Mouse (Mus musculus) frontal cortex, adult (tissue): ENCODE data around the gene Stfa3.
A peak's percentile ranks its signal among the peaks of the same experiment; 100 is the strongest.
"Not testable (repeated sequence)": the region's sequence is repeated elsewhere in the genome, so short reads cannot be mapped to it uniquely, and the experiment has no call there.

Experiments
- ATAC-seq: cut with Nextera tagmentation; 2 replicates; pipeline ENCODE4 v1.9.2; 2017; ENCODE audit warnings: mild to moderate bottlenecking, moderate library complexity, mixed read lengths; ENCODE audit not compliant: low TSS enrichment

Gene Stfa3

DNA sequence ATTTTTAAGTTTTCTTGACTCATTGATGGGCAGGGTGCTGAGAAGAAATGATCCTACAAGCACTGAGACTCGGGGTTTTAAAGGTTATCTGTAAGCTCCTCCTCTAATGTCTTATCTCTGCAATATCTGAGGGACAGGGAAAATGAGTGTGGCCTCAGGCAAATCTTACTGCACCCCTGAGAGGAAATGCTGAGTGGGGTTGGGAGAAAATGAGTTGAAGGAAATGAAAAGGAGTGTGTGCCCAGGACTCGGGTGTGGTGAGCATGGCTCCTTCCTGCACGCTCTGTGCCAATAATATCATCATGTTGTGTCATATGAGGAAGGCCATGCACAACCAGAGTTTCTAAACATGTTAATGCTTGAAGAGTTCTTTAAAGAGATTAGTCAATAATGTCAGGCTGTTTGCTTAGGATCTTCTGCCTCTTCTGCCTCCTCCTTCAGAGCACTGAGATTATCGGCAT, at the start of gene Stfa3:
Stfa3 (minus strand) TSS at position 51 of the 461 bp plus-strand sequence.
- no peak for ATAC-seq

DNA sequence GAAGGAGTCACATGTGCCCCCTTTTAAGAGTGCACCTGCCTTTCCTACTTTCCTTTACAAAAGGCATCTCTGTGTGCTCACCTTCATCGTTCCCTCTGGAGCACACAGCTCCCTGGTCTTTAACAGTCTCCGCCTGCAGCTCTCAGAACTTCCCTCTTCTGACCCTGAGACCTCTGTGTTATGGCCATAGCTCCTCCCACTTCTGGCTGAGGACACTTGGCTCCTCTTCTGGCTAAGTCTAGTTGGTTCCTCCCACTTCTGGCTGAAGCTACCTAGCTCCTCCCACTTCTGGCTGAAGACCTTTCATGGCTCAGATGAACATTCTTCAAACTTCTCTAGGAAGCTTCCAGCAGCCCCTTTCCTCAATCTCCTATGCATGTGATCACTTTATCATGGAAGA, 47.1 kb upstream of the Stfa3 start:
- ATAC-seq = no peak

DNA sequence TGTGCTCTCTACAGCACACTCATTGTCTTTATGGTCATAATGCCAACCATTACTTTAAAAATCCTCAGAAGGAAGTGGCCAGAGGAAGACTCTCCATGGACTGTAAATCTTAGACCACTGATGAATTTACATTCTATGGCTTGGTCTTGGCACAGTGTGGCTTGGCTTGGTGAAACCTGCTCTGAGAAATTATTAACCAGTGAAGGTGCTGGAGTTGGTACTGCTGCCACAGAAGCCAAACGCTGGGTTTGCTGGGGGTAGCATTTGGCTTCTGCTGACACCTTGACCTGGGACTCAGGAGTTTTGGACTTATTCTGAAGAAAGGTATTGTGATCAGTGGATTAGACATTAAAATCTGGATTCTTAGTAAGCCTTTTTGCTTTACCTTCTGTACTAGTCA, 37.2 kb upstream of the Stfa3 start:
- ATAC-seq = no peak

DNA sequence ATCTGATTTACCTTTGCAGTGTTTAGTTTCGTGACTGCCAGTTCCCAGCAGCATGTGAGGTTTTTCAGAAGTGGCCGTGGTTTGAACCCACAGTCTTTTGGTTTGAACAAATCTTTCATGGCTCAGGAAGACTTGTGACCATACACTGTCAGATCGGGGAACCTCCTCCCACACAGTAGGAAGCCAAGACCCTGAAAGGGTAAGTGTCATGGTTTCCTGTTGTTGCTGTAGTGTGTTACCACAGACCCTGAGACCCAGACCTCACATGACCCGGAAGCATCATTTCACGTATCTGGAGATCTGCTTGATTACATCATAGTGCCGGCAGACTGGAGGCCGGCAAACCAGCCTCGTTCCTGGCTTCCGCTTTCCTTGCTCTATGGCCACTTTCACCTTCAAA, 21.7 kb upstream of the Stfa3 start:
- ATAC-seq = no peak

DNA sequence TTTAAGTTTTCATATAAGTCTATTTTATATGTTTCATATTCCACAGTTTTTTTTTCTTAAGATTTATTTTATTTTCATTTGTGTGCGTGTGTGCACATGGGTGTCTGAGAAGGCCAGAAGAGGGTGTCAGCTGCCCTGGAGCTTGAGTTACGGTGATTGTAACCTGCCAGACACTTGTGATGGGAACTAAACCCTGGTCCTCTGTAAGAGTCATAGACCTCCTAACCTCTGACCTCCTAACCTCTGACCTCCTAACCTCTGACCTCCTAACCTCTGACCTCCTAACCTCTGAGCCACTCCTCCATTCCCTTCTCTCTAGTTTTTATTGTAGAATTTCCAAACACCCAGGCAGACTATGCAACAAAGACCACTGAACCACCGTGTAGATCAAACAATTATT, 20.3 kb upstream of the Stfa3 start:
- no peak for ATAC-seq

DNA sequence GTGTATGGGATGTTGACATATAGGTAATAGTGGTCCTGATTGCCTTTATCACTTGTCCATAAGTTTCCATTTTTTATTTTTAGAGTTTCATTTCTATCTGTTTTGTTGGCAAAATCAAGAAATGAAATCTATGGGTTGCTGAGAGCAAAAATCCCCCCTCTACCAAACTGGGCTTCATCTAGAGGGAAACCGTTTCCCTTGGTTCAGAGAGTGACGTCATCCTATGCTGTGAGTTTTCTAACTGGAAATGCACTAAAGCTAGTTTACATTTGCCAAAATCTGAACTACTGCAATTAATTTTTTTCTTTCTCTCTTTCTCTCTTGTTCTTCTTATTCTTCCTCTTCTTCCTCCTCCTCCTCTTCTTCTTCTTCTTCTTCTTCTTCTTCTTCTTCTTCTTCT, 19.7 kb upstream of the Stfa3 start:
- ATAC-seq = no peak

DNA sequence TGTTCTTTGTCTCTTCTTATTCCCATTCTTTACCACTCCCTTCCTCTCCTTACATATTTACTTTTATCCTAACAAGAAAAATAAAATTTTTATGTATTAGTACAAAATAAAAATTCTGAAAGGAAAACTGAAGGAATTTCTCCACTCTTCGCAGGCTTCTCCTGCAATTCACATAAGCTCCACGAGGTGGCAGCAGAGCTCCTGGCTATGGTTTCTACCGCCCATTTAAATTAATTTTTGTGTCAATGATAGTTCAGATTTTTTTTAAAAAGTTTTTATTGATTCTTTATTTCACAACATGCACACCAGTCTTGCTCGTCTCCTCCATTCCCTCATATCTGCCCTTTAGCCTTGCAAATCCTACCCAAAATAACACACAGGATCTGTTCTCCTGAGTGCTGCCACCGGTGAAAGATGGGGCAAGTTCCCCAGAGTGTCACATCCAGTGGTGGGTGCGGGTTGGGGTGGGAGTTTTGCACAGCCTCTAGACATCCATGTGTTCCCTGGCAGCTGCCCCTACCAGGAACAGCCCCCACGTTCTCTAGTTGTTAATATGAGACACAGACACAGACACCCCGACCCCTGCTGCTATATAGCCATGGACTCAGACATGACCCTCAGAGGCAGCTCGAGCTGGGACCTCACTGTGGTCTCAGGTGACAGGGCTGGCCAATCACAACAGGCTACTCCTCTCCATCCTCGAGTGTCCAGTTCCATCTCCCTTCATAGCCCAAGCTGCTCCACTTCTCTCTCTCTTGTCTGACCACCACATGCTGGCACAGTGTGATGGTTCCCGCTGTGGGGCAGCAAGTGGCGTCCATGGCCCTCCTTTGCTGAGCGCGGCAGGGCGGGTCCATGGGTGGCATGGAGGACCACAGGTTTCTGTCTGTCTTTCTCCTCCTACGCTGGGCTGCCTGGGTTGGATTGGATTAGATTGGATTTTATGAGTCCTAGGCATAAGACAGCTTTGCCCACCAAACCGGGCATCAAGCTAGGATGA, 18.3 kb upstream of the Stfa3 start:
- ATAC-seq = no peak

DNA sequence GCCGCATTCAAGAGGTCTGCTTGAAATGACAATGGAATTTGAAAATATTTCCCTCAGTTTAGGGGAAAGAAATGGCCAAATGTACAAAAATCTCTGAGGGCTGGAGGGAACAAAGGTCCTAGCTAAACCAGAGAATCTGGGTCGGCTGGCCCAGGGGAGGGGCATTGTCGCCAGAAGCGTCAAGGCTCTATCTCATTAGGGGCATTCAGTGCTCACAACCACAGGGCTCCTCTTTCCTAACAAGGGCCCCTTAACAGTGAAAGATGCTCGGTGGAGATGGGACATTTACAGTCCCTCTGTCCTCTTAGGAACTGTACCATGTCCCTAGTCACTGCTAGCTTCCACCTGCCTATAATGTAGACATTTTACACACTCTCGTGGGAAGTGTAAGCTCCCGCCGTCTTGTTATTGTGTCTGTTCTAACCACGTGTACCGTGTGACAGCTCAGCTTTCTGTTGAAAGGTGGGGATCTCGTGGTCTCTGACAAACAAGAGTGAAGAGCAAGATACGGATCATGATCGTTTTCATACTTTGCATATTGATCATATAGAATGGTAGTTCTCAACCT, 16.0 kb upstream of the Stfa3 start:
- no peak for ATAC-seq

DNA sequence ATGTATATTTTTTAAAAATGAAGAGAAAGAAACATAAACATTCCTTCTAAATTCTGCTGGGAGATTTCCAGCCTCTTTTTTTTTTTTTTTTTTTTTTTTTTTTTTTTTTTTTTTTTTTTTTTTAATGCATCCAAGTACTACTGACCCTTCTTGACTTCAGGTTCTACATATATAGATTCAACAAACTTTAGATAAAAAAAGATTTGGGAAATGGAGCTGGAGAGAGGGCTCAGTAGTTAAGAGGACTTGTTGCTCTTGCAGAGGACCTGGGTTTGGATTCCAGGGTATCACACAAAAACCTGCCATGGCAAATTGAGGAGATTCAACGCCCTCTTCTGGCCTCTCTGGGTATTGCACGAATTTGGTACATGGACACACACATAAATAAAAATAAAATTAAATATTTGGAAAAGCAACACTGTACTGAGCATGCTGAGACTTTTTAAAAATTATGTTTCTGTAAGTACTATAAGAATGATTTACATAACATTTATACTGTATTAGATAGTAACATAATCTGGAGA, 14.8 kb upstream of the Stfa3 start:
- ATAC-seq = no peak

DNA sequence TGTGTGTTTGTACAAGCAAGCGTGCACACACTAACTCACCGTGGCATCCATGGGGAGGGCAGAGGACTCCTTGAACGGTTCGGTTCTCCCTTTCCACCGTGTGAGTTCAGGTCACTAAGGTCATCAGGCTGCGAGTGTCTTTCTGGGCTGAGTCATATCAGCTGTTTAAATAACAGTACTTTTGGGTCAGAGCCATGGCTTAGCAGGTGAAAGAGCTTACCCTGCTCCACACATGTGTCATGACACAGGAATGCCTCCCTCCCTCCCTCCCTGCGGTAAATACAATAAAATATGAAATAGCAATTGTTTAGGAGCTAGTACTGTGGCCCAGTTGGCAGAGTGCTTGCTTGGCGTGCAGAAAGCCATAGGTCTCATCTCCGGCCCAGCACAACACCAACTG, 14.2 kb upstream of the Stfa3 start:
- ATAC-seq = no peak

DNA sequence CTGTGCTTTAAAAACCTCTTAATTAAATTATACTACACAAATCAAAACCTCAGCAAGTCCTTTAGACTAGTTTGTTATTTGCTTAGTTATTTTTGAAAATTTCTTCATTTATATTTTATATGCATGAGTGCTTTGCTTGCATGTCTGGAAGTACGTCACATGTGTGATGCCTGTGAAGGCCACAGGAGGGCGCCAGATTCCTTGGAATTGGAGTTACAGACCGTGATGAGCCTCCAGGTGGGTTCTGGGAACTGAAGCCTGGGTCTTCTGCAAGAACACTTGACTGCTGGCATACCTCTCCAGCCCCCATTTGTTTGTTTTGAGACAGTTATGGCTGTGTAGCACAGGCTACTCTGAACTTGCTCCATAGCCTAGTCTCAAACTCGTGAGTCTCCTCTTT, 13.7 kb upstream of the Stfa3 start:
- no peak for ATAC-seq

DNA sequence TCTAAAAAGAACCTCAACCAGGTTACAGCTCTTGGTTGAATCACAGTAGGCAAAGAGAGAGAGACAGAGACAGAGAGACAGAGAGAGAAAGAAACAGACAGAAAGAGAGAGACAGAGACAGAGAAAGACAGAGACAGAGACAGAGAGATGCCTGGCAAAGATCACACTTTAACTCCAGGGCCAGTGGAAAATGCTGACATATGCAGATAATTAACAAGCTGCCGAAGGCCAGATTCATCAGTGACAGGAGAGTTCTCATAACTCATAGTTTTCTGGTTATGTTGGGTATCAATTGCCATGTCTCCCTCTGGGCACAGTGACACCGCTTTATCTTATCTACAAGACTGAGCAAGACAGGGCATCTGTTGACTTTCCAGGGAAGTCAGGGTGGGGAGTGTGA, 12.7 kb upstream of the Stfa3 start:
- ATAC-seq = no peak

DNA sequence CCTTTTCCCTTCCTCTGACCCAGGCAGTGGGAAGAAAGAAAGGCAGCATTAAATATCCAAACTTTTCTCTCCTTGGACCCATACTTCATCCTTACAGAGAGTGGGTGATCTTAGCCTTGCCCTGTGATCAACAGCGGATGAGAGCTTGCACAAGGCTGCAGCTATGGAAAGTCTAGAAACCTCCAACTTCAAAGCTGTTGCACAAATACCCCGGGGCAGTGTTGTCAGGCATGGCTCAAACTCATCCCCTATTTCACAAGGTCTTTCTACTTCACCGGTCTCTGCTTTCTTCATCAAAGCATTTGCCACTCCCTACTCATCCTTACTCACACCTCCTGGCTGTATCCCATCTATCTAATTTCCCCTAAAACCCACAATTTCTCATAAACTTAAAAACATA, 10.2 kb upstream of the Stfa3 start:
- no peak for ATAC-seq

DNA sequence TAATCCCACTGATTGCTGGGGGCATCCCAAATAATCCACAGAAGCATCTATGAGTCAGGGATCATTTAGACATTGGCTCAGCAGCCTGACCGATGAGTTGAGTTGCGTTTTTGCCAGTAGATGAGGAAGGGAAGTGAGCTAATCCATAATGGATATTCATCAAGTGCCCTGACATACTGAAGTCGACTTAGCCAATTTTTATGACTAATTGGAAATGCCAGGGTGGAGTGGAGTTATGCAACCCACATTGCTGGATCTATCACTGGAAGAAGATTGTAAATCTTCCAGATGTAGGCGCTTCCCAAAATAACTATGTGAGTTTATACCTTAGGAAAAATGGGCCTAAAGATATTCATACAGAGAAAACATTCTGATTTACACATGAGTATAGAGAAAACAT, 8.9 kb upstream of the Stfa3 start:
- ATAC-seq = peak; percentile 55; the same call in 1 of the 2 replicates

DNA sequence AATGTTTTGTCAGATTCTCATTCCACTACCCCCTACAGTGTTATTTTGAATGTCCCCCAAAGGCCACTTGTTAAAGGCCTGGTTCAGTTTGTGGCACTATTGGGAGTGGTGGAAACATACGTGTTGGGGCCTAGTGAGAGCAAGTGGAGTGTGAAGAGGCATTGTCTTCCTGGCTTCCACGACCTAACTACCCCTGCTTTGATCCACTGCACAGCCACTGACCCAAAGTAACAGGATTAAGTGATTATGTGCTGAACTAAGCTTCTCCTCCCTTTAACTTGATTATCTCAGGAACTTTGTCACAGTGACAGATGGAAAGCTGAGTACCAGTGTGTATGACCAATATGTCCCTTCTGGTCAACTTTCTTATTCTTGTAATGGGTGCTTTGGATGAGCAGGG, 5.2 kb upstream of the Stfa3 start:
- no peak for ATAC-seq

DNA sequence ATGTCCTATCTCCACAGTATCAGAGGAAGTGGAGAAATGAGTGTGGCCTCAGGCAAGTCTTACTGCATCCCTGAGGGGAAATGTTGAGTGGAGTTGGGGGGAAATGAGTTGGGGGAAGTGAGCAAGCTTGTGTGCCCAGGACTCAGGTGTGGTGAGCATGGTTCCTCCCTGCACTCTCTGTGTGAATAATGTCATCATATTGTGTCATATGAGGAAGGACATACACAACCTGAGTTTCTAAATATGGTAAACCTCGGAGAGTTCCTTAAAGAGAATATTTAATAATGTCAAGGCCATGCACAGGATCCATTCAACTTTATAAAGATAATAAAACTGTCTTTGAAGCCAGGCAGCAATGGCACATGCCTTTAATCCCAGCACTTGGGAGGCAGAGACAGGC, 34.2 kb downstream of the Stfa3 start:
- not testable (repeated sequence) for ATAC-seq

DNA sequence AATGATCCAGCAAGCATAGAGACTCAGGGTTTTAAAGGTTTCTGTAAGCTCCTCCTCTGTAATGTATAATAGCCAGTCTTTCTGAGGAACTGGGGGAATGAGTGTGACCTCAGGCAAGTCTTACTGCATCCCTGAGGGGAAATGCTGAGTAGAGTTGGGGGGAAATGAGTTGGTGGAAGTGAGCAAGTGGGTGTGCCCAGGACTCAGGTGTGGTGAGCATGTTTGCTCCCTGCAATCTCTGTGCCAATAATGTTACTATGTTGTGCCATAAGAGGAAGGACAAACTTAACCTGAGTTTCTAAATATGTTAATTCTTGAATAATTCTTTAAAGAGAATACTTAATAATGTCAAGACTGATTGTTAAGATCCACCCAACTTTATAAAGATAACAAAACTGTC, 46.8 kb downstream of the Stfa3 start, which contains the start of gene Stfa2:
Stfa2 (minus strand) TSS at position 101 of the 400 bp plus-strand sequence.
- no peak for ATAC-seq
